Mouse (Mus musculus) heart, embryonic 16.5 days (tissue): Measurements from ENCODE around the gene Osbpl5. TPM values are rescaled to one million over a fixed set of nuclear protein-coding genes. Genes with fewer than 3 reads are reported as not detected.
A peak's percentile ranks its signal among the peaks of the same experiment; 100 is the strongest.

Experiments
- ATAC-seq: fragments of 200-750 bp; cut with Nextera tagmentation; replicated peaks from 2 replicates; pipeline ENCODE4 v1.8.0; 2017; ENCODE audit warnings: moderate number of reproducible peaks; ENCODE audit not compliant: insufficient read depth, low FRiP score; ENCODE audit errors: extremely low read depth
- H3K27ac ChIP-seq: fragments of 300-500 bp; sonication (generic); 2 replicates; pipeline ENCODE4 v1.5.1; 2014; ENCODE audit warnings: mild to moderate bottlenecking, low read length, control low read depth, moderate library complexity
- H3K27me3 ChIP-seq: fragments of 300-500 bp; sonication (generic); 2 replicates; pipeline ENCODE4 v1.6.1; 2014; ENCODE audit warnings: low read length, mixed read lengths; ENCODE audit not compliant: control insufficient read depth, insufficient read depth
- H3K36me3 ChIP-seq: fragments of 300-500 bp; sonication (generic); 2 replicates; pipeline ENCODE4 v1.6.1; 2014; ENCODE audit not compliant: control insufficient read depth, insufficient read depth
- H3K4me1 ChIP-seq: fragments of 300-500 bp; sonication (generic); 2 replicates; pipeline ENCODE4 v1.6.1; 2014; ENCODE audit warnings: low read length, mixed read lengths; ENCODE audit not compliant: control insufficient read depth, insufficient read depth
- H3K4me2 ChIP-seq: fragments of 300-500 bp; sonication (generic); 2 replicates; pipeline ENCODE4 v1.6.1; 2014; ENCODE audit warnings: low read depth, mild to moderate bottlenecking, control low read depth, low read length
- H3K4me3 ChIP-seq: fragments of 300-500 bp; sonication (generic); 2 replicates; pipeline ENCODE4 v1.5.1; 2014; ENCODE audit warnings: mild to moderate bottlenecking, control low read depth, low read length
- H3K9ac ChIP-seq: fragments of 300-500 bp; sonication (generic); 2 replicates; pipeline ENCODE4 v1.6.1; 2014; ENCODE audit warnings: low read length, control low read depth
- H3K9me3 ChIP-seq: fragments of 300-500 bp; sonication (generic); replicated peaks from 2 replicates; pipeline ENCODE4 v1.6.1; 2016; ENCODE audit warnings: low read length; ENCODE audit not compliant: control insufficient read depth
- WGBS: fragments of 180-500 bp; shearing (Covaris S2); extraction: QIAGEN DNeasy Blood & Tissue Kit; methylation state at CpG from one replicate; pipeline ENCODE4 v1.1.7; 2014; 5-methylcytosine and 5-hydroxymethylcytosine counted together
- polyA plus RNA-seq: library from polyadenylated mRNA; unstranded; fragments of >200 nt; fragmentation: Nextera tagmentation; extraction: Ambion mirVana; gene quantifications from 2 replicates; pipeline ENCODE4 v1.2.1, GENCODE M21; 2015

Gene Osbpl5
- polyA plus RNA-seq, 1 experiment from 2014 or later, result 35.8 TPM

DNA sequence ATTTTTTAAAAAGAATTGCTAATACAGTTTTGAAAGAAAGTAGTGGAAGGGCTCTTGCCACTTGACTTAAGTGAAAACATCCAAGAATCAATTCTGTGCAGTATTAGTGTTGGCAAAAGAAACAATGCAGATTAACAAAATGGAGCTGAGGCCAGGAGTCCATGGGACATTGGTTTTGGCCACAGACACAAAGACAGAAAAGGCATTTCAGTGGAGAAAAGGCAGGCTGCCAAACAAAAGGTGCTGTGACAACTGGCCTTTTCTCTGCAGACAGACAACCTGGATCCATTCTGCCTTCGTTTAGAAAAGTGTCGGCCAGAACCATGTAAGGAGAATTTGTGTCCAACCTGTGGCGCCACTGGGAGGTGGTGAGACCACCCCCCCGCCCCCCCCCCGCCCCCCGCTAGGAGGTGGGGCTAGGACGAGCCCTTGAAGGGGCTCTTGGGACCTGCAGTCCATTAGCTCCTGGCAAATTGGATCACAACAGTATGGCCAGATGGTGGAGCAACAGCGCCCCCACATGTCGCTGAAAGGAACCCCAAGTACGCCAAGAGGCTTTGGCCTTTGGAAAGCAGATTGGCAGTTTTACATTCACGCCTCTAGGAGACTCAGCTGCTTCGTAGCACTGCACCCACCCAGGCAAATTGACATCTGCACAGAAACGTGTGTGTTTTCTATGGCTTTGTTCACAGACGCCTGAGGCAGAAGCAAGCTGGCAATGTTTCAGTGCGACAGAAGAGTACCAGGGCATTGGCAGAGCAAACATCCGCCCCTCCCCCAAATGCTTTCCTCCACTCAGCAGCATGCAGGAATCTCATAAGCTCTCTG lies 8.5 kb downstream of the Osbpl5 start:
- peak; percentile 88 for ATAC-seq
- Histone ChIP-seq H3K4me1 (peaks cover 3% of the 10 kb centered on the region), H3K4me2 (peak overlapping the region; percentile 52), H3K36me3 (no peaks in the 10 kb centered on the region), H3K27me3 (no peaks in the 10 kb centered on the region), H3K9ac (0 out of 2 replicates have a peak overlapping the region, but pooled peaks have one; percentile 2), H3K27ac (no peak overlapping the region), H3K9me3 (no peaks in the 10 kb centered on the region), H3K4me3 (peak overlapping the region; percentile 13; the same call in 1 of the 2 replicates)
- WGBS, result 3% methylated on average over 16 of the region's 16 CpGs

DNA sequence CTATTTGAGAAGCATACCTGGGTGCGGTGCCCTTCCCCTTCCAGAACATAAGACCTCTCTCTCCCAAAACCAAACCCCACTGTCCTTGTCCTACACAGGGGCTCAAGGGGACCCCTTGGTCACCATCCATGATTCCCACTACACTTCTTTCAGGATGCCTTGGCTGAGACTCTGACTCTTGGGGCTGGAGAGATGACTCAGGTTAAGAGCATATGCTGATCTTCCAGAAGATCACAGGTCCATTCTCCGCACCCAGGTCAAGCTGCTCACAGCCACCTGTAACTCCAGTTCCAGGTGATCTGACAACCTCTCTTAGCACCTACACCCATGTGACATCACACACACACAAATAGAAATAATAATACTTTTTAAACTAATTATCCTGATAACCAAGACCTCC lies 16.1 kb downstream of the Osbpl5 start:
- WGBS, result 17% methylated on average over 2 of the region's 2 CpGs
- peak overlapping the region; percentile 63 for H3K4me2 ChIP-seq
- H3K27ac ChIP-seq, result no peak overlapping the region
- peak overlapping the region; percentile 79 for H3K4me3 ChIP-seq
- peaks cover 25% of the 10 kb centered on the region for H3K4me1 ChIP-seq
- ATAC-seq, result no peak
- peak overlapping the region; percentile 94 for H3K9ac ChIP-seq
- H3K36me3 ChIP-seq, result no peaks in the 10 kb centered on the region
- H3K27me3 ChIP-seq, result 0 out of 2 replicates have a peak, but pooled peaks cover 2% of the 10 kb centered on the region
- no peaks in the 10 kb centered on the region for H3K9me3 ChIP-seq

- H3K4me1 ChIP-seq, result peaks cover 25% of the 10 kb centered on the region
- 2% methylated on average over 35 of the region's 38 CpGs for WGBS
- H3K27ac ChIP-seq, result peak overlapping the region; percentile 89
- peak overlapping the region; percentile 79 for H3K4me3 ChIP-seq
- H3K9ac ChIP-seq, result peak overlapping the region; percentile 94
- no peaks in the 10 kb centered on the region for H3K36me3 ChIP-seq
- ATAC-seq, result peak; percentile 93
- H3K27me3 ChIP-seq, result 0 out of 2 replicates have a peak, but pooled peaks cover 2% of the 10 kb centered on the region
- H3K4me2 ChIP-seq, result peak overlapping the region; percentile 63
- no peaks in the 10 kb centered on the region for H3K9me3 ChIP-seq
These were observed 17.0 kb downstream of the Osbpl5 start for GRCm38 (mm10) chr7:143739511-143740461.

DNA sequence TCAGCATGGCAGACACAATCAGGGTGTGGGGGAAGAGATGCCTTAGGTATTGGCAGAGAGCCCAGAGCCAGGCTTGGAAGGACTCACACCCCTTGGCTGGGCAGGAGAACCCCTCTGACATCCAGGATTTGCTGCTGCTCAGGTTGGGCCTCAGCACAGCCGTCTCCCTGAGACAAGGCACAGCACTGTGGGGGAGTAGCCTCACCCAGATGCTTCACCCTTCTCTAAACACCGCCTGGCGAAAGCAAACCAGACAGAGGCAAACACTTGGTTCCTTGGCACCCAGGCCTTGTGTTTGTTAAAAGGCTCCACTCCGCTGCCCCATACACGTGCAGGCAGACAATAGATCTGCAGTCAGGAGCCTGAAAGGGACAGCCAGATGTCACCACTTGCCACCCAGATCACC lies 18.2 kb downstream of the Osbpl5 start:
- 0 out of 2 replicates have a peak, but pooled peaks cover 2% of the 10 kb centered on the region for H3K27me3 ChIP-seq
- 7% methylated on average over 5 of the region's 5 CpGs for WGBS
- peak; percentile 59 for ATAC-seq
- H3K4me1 ChIP-seq, result peaks cover 30% of the 10 kb centered on the region
- H3K9me3 ChIP-seq, result no peaks in the 10 kb centered on the region
- peak overlapping the region; percentile 94 for H3K9ac ChIP-seq
- H3K36me3 ChIP-seq, result no peaks in the 10 kb centered on the region
- H3K4me3 ChIP-seq, result peak overlapping the region; percentile 79
- H3K27ac ChIP-seq, result peak overlapping the region; percentile 89
- peak overlapping the region; percentile 63 for H3K4me2 ChIP-seq

GRCm38 (mm10) chr7:143738194-143738593 lies 18.6 kb downstream of the Osbpl5 start:
- peak overlapping the region; percentile 79; the same call in 1 of the 2 replicates for H3K4me3 ChIP-seq
- H3K27me3 ChIP-seq, result 0 out of 2 replicates have a peak, but pooled peaks cover 2% of the 10 kb centered on the region
- ATAC-seq, result no peak
- H3K4me2 ChIP-seq, result peak overlapping the region; percentile 63
- H3K4me1 ChIP-seq, result peaks cover 31% of the 10 kb centered on the region
- no peaks in the 10 kb centered on the region for H3K9me3 ChIP-seq
- 39% methylated on average over 6 of the region's 6 CpGs for WGBS
- peak overlapping the region; percentile 89 for H3K27ac ChIP-seq
- H3K36me3 ChIP-seq, result no peaks in the 10 kb centered on the region
- peak overlapping the region; percentile 94 for H3K9ac ChIP-seq

DNA sequence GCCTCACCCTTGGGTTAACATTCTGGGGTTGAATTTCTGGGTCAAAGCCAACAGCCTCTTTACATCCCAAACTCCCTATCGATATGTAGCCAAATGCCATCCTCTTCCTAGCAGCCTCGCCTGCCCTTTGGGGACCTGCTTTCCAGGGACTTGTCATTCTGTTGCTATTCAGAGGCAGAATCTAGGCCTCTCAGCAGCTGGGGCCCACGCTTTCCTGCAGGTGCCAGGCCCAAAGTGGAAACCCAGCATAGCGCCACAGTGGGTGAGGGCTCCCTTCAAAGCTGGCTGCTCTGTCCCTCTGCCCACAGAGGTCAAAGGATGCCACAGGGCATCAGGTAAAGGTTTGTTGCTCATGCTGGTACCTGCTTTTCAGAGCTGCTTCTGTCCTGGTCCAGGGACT lies 23.0 kb downstream of the Osbpl5 start:
- Histone ChIP-seq H3K4me1 (peaks cover 31% of the 10 kb centered on the region), H3K36me3 (no peaks in the 10 kb centered on the region), H3K27ac (no peak overlapping the region), H3K4me2 (no peak overlapping the region), H3K9ac (no peak overlapping the region), H3K27me3 (no peaks in the 10 kb centered on the region), H3K4me3 (no peak overlapping the region), H3K9me3 (no peaks in the 10 kb centered on the region)
- WGBS, result 58% methylated on average over 4 of the region's 4 CpGs
- ATAC-seq, result no peak

- WGBS, result 63% methylated on average over 10 of the region's 10 CpGs
- Histone ChIP-seq H3K27me3 (no peaks in the 10 kb centered on the region), H3K4me3 (no peak overlapping the region), H3K9ac (peak overlapping the region; percentile 6; the same call in 1 of the 2 replicates), H3K9me3 (no peaks in the 10 kb centered on the region), H3K27ac (no peak overlapping the region), H3K36me3 (no peaks in the 10 kb centered on the region), H3K4me2 (no peak overlapping the region), H3K4me1 (peaks cover 22% of the 10 kb centered on the region)
- no peak for ATAC-seq
These were observed 26.9 kb downstream of the Osbpl5 start for GRCm38 (mm10) chr7:143729886-143730285.

- H3K27ac ChIP-seq, result no peak overlapping the region
- no peak overlapping the region for H3K4me2 ChIP-seq
- peaks cover 16% of the 10 kb centered on the region for H3K4me1 ChIP-seq
- H3K4me3 ChIP-seq, result no peak overlapping the region
- ATAC-seq, result no peak
- H3K27me3 ChIP-seq, result no peaks in the 10 kb centered on the region
- no peaks in the 10 kb centered on the region for H3K9me3 ChIP-seq
- 77% methylated on average over 4 of the region's 4 CpGs for WGBS
- no peak overlapping the region for H3K9ac ChIP-seq
- H3K36me3 ChIP-seq, result no peaks in the 10 kb centered on the region
These were observed 30.4 kb downstream of the Osbpl5 start for GRCm38 (mm10) chr7:143726396-143726795.
